Mouse (Mus musculus): ENCODE data around the gene Atg4a. TPM values are rescaled to one million over a fixed set of nuclear protein-coding genes. Genes with fewer than 3 reads are reported as not detected.

The Atg4a gene
- total and polyA plus RNA-seq, 3 experiments, result 15.7 to 55.7 (median 22.5) TPM

DNA sequence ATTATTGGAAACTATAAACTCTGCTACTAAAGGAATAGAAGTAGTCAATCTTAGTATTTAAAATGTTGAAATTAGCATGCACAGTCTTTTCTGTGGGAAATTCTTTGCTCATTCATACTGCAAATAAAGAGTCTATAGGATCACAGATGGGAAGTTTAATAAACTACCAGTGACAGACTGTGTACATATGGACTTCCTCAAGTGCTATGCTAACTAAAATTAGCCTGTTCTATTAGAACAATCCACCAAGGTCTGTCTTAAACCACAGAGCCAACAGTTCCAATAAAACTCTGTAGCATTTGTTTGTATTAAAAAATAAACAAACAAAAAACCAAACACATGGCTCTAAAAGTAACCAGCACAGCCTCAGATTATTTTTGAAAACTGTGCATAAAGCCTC, 238.3 kb downstream of the Atg4a start:
- in situ Hi-C loops (cut with MboI; ENCODE audit: low pct_ligation_motif_present, low pct_unique_long_range_greater_than_20kb, low sequenced_read_pairs), result no loop called here
- Histone ChIP-seq H3K9ac (ENCODE audit: insufficient read depth, low read depth) (no peak overlapping the region), H3K4me3 (replicated peaks in 1 of 3; ENCODE audit: low read depth in 2 of 3, low read length in 2 of 3, poor library complexity in 1 of 3) (no peak overlapping the region), H3K9me3 (replicated peaks; ENCODE audit: low read length) (no peaks in the 10 kb centered on the region), H3K4me2 (ENCODE audit: insufficient read depth, low read depth, poor library complexity, severe bottlenecking) (no peak overlapping the region), H3K27ac (ENCODE audit: insufficient read depth, low read depth) (no peak overlapping the region), H3K79me2 (replicated peaks; ENCODE audit: control insufficient read depth, extremely low read depth, insufficient read depth, poor library complexity, severe bottlenecking) (no peaks in the 10 kb centered on the region), H3K27me3 (replicated peaks) (no peaks in the 10 kb centered on the region), H3K4me1 (ENCODE audit: control insufficient read depth in 1 of 2, insufficient read depth in 2 of 2) (no peaks in the 10 kb centered on the region), H3K36me3 (replicated peaks in 1 of 2; ENCODE audit: control insufficient read depth in 1 of 2, insufficient read depth in 1 of 2, low read length in 1 of 2) (no peaks in the 10 kb centered on the region)
- dilution Hi-C loops (cut with MboI; ENCODE audit: extremely low pct_ligation_motif_present, extremely low pct_unique_long_range_greater_than_20kb, low sequenced_read_pairs), result no loop called here
- DNase-seq (ENCODE audit: extremely low read depth), result no peak
- TF ChIP-seq ELF1 (IDR thresholded peaks at IDR 0.05; ENCODE audit: low read depth, low read length) (no peak), PAX5 (IDR thresholded peaks at IDR 0.05; ENCODE audit: low read length) (no peak), USF1 (IDR thresholded peaks at IDR 0.05; ENCODE audit: low read depth, low read length) (no peak), HCFC1 (IDR thresholded peaks at IDR 0.05; ENCODE audit: low read depth, low read length) (no peak)

DNA sequence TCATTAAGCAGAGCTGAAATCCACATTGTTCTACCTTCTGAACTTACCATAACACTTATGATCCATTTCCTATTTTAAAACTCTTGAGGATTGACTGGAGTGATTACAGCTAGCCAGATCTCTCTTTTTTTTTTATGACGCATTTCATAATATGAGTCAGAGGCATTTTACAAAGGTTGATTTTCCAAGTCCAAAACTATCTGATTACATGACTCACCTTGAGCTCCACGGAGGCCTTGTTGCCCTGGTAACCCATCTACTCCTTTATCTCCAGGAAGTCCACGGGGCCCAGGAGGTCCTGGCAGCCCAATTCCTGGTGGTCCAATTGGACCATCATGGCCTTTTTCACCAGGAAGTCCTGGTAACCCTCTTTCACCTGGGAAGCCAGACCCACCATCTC, 242.3 kb downstream of the Atg4a start:
- dilution Hi-C loops (cut with MboI; ENCODE audit: extremely low pct_ligation_motif_present, extremely low pct_unique_long_range_greater_than_20kb, low sequenced_read_pairs) (no loop called here), in situ Hi-C loops (cut with MboI; ENCODE audit: low pct_ligation_motif_present, low pct_unique_long_range_greater_than_20kb, low sequenced_read_pairs) (no loop called here)
- Histone ChIP-seq H3K36me3 (replicated peaks in 1 of 2; ENCODE audit: control insufficient read depth in 1 of 2, insufficient read depth in 1 of 2, low read length in 1 of 2) (no peaks in the 10 kb centered on the region), H3K4me2 (ENCODE audit: insufficient read depth, low read depth, poor library complexity, severe bottlenecking) (no peak overlapping the region), H3K27ac (ENCODE audit: insufficient read depth, low read depth) (no peak overlapping the region), H3K4me3 (replicated peaks in 1 of 3; ENCODE audit: low read depth in 2 of 3, low read length in 2 of 3, poor library complexity in 1 of 3) (no peak overlapping the region), H3K4me1 (ENCODE audit: control insufficient read depth in 1 of 2, insufficient read depth in 2 of 2) (no peaks in the 10 kb centered on the region), H3K79me2 (replicated peaks; ENCODE audit: control insufficient read depth, extremely low read depth, insufficient read depth, poor library complexity, severe bottlenecking) (no peaks in the 10 kb centered on the region), H3K9ac (ENCODE audit: insufficient read depth, low read depth) (no peak overlapping the region), H3K9me3 (replicated peaks; ENCODE audit: low read length) (no peaks in the 10 kb centered on the region), H3K27me3 (replicated peaks) (no peaks in the 10 kb centered on the region)
- no peak for TF ChIP-seq SIN3A (IDR thresholded peaks at IDR 0.05; ENCODE audit: low read length)
- no peak for TF ChIP-seq MAX (IDR thresholded peaks at IDR 0.05; ENCODE audit: low read length)
- TF ChIP-seq TCF12 (IDR thresholded peaks at IDR 0.05; ENCODE audit: low read depth, low read length), result no peak
- no peak for TF ChIP-seq ZC3H11A (IDR thresholded peaks at IDR 0.05; ENCODE audit: low read depth, low read length)
- no peak for TF ChIP-seq UBTF (IDR thresholded peaks at IDR 0.05; ENCODE audit: low read depth, low read length)
- TF ChIP-seq RCOR1 (conservative IDR thresholded peaks at IDR 0.05; ENCODE audit: low read depth, low read length), result no peak
- no peak for TF ChIP-seq USF1 (IDR thresholded peaks at IDR 0.05; ENCODE audit: low read depth, low read length)
- no peak for TF ChIP-seq HCFC1 (IDR thresholded peaks at IDR 0.05; ENCODE audit: low read depth, low read length)
- no peak for TF ChIP-seq SMC3 (IDR thresholded peaks at IDR 0.05; ENCODE audit: low read depth, low read length)
- no peak for TF ChIP-seq CHD2 (IDR thresholded peaks at IDR 0.05; ENCODE audit: low read length)
- TF ChIP-seq ZNF384 (IDR thresholded peaks at IDR 0.05; ENCODE audit: low read depth, low read length), result no peak
- no peak for TF ChIP-seq POLR2AphosphoS2 (IDR thresholded peaks at IDR 0.05; ENCODE audit: low read depth, low read length)
- no peak for TF ChIP-seq GABPA (IDR thresholded peaks at IDR 0.05; ENCODE audit: insufficient replicate concordance, low read depth, low read length)
- no peak for TF ChIP-seq NELFE (IDR thresholded peaks at IDR 0.05; ENCODE audit: low read depth, low read length)
- no peak for TF ChIP-seq USF2 (conservative IDR thresholded peaks at IDR 0.05; ENCODE audit: low read depth, low read length)
- no peak for DNase-seq (ENCODE audit: extremely low read depth)

All from CH12.LX (cell line).